Mouse (Mus musculus) kidney, adult 2 months (tissue): ENCODE measurements around the gene Slc25a12. TPM values are rescaled to one million over a fixed set of nuclear protein-coding genes. Genes with fewer than 3 reads are reported as not detected.
A peak's percentile ranks its signal among the peaks of the same experiment; 100 is the strongest.
"Not testable (repeated sequence)": the region's sequence is repeated elsewhere in the genome, so short reads cannot be mapped to it uniquely, and the experiment has no call there.

Source experiments
- DNase-seq: peaks from one replicate; pipeline ENCODE4 v3.0.0; 2021
- H3K27ac ChIP-seq: fragments of 200-500 bp; 2 replicates; pipeline ENCODE4 v1.5.1; 2012; ENCODE audit warnings: low read depth, low read length, control low read depth, inconsistent platforms; ENCODE audit not compliant: insufficient read depth
- H3K27me3 ChIP-seq: fragments of 200-500 bp; replicated peaks from 2 replicates; pipeline ENCODE4 v1.6.1; 2012; ENCODE audit warnings: mild to moderate bottlenecking, moderate library complexity, low read length, inconsistent platforms; ENCODE audit not compliant: control insufficient read depth, insufficient read depth
- H3K36me3 ChIP-seq: fragments of 200-500 bp; 2 replicates; pipeline ENCODE4 v1.6.1; 2012; ENCODE audit warnings: mild to moderate bottlenecking, moderate library complexity, low read length, inconsistent platforms; ENCODE audit not compliant: control insufficient read depth, insufficient read depth
- H3K4me1 ChIP-seq: fragments of 200-500 bp; 2 replicates; pipeline ENCODE4 v1.6.1; 2011; ENCODE audit warnings: low read length; ENCODE audit not compliant: control insufficient read depth, insufficient read depth
- H3K4me3 ChIP-seq: fragments of 200-500 bp; 2 replicates; pipeline ENCODE4 v1.5.1; 2011; ENCODE audit warnings: mild to moderate bottlenecking, low read depth, low read length, control low read depth; ENCODE audit not compliant: insufficient read depth
- CTCF ChIP-seq: fragments of 200-500 bp; conservative IDR thresholded peaks from 2 replicates; pipeline ENCODE4 v1.5.1; 2011; ENCODE audit warnings: low read depth, mild to moderate bottlenecking, control low read depth, low read length, moderate library complexity, mixed read lengths; ENCODE audit not compliant: insufficient read depth, insufficient read length
- POLR2A ChIP-seq: fragments of 200-500 bp; IDR thresholded peaks from one replicate; pipeline ENCODE4 v1.6.1; 2011; ENCODE audit warnings: low read depth, low read length, control low read depth
- WGBS: fragments of 180-500 bp; shearing (Covaris S2); methylation state at CpG from one replicate; pipeline ENCODE4 v1.1.7; 2018; 5-methylcytosine and 5-hydroxymethylcytosine counted together
- polyA plus RNA-seq: library from polyadenylated mRNA; depleted of rRNA; stranded (reverse); fragments of >200 nt; gene quantifications from 2 replicates; pipeline ENCODE4 v1.2.3, GENCODE M21; 2012

The Slc25a12 gene
- polyA plus RNA-seq, 1 experiment, result 72.9 TPM

DNA sequence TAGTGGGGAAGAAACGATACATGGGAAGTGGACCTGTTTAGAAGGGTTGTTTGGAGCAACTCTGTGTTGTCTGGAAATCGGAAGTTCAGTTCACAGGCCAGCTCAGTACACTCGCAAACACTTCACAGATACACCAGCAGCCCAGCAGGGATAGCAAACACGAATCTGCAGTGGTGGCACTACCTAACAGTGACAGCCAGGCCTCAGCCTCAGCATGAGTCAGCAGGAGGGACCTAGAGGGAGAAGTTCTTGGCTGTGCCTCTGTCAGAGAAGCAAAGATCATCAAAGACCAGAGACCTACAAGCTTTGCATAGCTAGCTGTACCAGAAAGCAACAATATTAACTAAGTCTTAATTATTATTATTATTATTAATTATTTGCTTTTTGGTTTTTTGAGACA lies 14.4 kb upstream of the Slc25a12 start:
- DNase-seq, result no peak
- Histone ChIP-seq H3K4me3 (no peak overlapping the region), H3K36me3 (no peaks in the 10 kb centered on the region), H3K27ac (no peak overlapping the region), H3K27me3 (no peaks in the 10 kb centered on the region), H3K4me1 (no peaks in the 10 kb centered on the region)
- 83% methylated on average over 4 of the region's 4 CpGs for WGBS
- no peak for TF ChIP-seq CTCF
- TF ChIP-seq POLR2A, result no peak

DNA sequence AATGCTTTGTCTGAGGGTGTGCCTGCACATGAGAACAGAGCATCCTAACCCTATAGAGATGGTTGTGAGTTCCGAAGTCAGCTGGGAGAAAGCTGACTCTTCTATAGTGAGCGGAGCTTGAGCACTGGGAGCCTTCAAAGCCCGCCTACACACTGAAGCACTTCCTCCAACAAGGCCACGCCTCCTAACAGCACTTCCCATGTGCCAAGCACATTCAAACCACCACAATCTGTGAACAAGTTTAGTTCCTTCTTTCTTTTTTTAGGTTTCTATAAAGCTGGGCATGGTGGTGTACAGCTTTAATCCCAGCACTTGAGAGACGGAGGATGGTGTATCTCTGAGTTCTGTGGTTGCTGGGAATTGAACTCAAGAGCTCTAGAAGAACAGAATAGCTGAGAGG lies 9.9 kb upstream of the Slc25a12 start:
- 93% methylated on average over 5 of the region's 5 CpGs for WGBS
- no peak for DNase-seq
- Histone ChIP-seq H3K4me1 (no peaks in the 10 kb centered on the region), H3K27ac (no peak overlapping the region), H3K36me3 (no peaks in the 10 kb centered on the region), H3K27me3 (no peaks in the 10 kb centered on the region), H3K4me3 (no peak overlapping the region)
- TF ChIP-seq POLR2A (no peak), CTCF (no peak)

DNA sequence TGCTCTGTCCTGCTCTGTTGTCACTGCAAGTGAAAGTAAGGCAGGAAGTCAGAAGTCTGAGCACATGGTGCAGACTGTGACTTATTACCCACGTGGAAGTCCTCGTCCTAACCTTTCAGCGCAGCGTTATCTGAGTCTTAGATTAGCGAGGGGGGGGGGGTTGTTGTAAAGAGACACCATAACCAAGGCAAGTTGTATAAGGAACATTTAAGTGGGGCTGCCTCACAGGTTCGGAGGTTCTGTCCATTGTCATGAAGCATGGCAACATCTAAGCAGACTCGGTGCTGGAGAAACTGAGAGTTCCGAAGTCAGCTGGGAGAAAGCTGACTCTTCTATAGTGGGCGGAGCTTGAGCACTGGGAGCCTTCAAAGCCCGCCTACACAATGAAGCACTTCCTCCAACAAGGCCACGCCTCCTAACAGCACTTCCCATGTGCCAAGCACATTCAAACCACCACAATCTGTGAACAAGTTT lies 8.9 kb upstream of the Slc25a12 start:
- H3K27ac ChIP-seq, result no peak overlapping the region
- H3K27me3 ChIP-seq, result no peaks in the 10 kb centered on the region
- H3K36me3 ChIP-seq, result no peaks in the 10 kb centered on the region
- no peaks in the 10 kb centered on the region for H3K4me1 ChIP-seq
- no peak overlapping the region for H3K4me3 ChIP-seq
- TF ChIP-seq POLR2A (no peak), CTCF (no peak)
- 44% methylated on average over 11 of the region's 11 CpGs for WGBS
- DNase-seq, result no peak

DNA sequence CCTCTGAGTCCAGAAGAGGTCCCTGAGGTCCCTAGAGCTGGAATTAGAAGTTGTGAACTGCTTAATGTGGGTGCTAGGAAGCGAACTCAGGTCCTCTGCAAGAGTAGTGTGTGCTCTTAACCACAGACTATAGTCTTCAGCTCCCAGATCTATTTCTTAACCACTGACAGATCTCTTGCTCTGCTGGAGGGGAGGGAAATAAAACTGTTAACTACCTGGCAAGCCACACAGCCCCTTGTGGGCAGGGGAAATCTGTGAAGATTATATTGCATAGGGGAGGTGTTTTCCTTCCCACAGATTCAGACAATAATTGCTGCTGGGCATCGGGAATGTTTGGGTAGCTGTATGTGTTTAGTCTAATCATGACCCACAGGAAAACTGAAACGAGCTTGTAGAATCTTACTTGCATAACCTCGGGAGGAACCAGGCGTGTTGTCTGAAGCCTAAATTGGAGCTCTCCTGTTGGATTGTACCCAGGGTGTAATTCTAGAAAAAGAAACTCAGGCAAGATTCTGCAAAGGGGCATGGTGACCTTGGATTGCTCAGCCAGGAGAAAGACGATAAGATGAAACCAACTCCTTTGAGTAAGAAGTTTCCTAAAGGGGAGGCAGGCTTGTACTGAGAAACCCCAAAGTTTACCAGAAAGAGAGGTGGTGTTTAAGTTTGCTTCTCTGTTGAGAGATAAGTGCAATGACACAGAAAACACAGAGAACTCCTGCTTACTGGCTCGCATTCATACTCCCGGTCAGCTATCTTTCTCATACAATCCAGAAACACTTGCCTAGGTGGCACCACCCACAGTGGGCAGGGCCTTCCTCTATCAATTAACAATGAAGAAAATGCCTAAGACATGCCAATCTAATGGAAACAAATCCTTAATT lies 7.0 kb upstream of the Slc25a12 start:
- no peaks in the 10 kb centered on the region for H3K4me1 ChIP-seq
- no peaks in the 10 kb centered on the region for H3K36me3 ChIP-seq
- TF ChIP-seq CTCF (no peak), POLR2A (no peak)
- WGBS, result 45% methylated on average over 8 of the region's 8 CpGs
- H3K4me3 ChIP-seq, result no peak overlapping the region
- no peaks in the 10 kb centered on the region for H3K27me3 ChIP-seq
- no peak for DNase-seq
- no peak overlapping the region for H3K27ac ChIP-seq

DNA sequence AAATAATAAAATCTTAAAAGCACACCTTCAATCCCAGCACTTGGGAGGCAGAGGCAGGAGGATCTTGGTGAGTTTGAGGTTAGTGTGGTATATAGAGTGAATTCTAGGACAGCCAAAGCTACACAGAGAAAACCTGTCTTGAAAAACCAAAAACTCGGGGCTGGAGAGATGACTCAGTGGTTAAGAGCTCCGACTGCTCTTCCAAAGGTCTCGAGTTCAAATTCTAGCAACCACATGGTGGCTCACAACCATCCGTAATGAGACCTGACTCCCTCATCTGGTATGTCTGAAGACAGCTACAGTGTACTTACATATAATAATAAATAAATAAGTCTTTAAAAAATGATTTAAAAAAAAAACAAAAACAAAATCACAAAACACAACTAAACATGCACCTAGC lies 4.7 kb upstream of the Slc25a12 start:
- not testable (repeated sequence) for H3K36me3 ChIP-seq, H3K4me3 ChIP-seq, DNase-seq, H3K27ac ChIP-seq, H3K4me1 ChIP-seq, H3K27me3 ChIP-seq
- 92% methylated on average over 4 of the region's 4 CpGs for WGBS

DNA sequence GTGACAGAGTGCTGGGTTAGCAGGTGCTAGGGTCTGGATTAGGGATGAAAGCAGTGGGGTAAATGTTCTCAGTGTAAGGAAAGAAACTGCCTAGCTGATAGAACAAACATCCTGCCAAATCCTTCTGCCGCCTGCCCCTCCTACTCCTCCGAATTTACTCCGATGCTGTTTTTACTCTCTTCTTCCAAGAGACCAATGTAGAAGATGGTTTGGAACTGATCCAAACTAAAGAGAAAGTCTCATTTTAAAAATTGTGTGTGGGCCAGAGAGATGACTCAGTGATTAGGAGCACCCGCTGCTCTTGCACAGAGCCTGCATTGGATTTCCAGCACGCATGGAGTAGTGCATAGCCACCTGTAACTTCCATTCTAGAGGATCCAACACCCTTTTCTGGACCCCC lies 4.2 kb upstream of the Slc25a12 start:
- no peaks in the 10 kb centered on the region for H3K27me3 ChIP-seq
- H3K4me3 ChIP-seq, result no peak overlapping the region
- no peak for DNase-seq
- H3K36me3 ChIP-seq, result no peaks in the 10 kb centered on the region
- peaks cover 3% of the 10 kb centered on the region; the same call in 1 of the 2 replicates for H3K4me1 ChIP-seq
- 75% methylated on average over 5 of the region's 5 CpGs for WGBS
- no peak for TF ChIP-seq POLR2A
- no peak for TF ChIP-seq CTCF
- H3K27ac ChIP-seq, result no peak overlapping the region

DNA sequence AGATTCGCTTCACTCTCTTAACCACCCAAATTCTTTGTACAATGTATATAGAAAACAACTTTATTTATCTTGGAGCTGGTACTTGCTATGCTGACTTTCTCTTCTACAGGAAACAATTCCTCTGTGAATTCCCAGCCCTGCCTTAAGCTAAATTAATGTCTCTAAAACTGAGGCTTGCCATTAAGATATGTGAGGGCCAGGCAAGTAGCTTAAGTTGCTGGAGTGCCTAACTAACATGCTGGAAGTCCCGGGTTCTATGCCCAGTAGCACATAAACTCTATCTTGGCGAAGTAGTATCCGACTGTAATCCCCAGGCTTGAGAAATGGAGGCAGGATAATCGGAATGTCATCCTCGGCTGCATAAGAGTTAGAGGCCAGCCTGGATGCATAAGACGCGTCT lies 537 bp upstream of the Slc25a12 start:
- H3K4me3 ChIP-seq, result peak overlapping the region; percentile 35; the same call in 1 of the 2 replicates
- no peak for DNase-seq
- WGBS, result 53% methylated on average over 8 of the region's 8 CpGs
- no peak for TF ChIP-seq CTCF
- no peak for TF ChIP-seq POLR2A
- 0 out of 2 replicates have a peak, but pooled peaks cover 1% of the 10 kb centered on the region for H3K36me3 ChIP-seq
- H3K27me3 ChIP-seq, result no peaks in the 10 kb centered on the region
- H3K4me1 ChIP-seq, result peaks cover 3% of the 10 kb centered on the region; the same call in 1 of the 2 replicates
- H3K27ac ChIP-seq, result peak overlapping the region; percentile 59; the same call in 1 of the 2 replicates
